Mouse (Mus musculus): ENCODE results near the gene Depdc5.

DNA sequence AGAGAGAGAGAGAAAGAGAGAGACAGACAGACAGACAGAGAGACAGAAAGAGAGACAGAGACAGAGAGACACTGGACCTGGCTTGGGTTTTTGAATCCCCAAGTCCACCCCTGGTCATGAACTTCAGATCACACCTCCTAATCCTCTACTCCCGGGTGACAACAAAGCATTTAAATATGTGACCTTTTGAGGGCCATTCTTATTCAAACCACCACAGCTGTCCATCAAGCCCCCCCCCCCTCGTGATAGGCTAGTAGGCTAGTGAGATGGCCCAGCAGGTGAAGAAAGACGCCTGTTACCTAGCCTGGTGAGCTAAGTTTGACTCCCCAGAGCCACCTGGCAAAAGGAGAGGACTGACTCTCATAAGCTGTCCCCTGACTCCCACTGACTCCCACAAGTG is 171.4 kb downstream of the Depdc5 start:
- TF ChIP-seq CTCF (IDR thresholded peaks at IDR 0.05; ENCODE audit: low read depth, low read length) (no peak), POLR2AphosphoS5 (IDR thresholded peaks at IDR 0.05; ENCODE audit: insufficient replicate concordance, low read depth, low read length) (no peak), GATA1 (IDR thresholded peaks at IDR 0.05; ENCODE audit: borderline replicate concordance, low read length) (no peak), GATA2 (IDR thresholded peaks at IDR 0.05; ENCODE audit: borderline replicate concordance, low read depth, low read length) (no peak)
